Mouse (Mus musculus): ENCODE results near the gene Heatr5a.

- TF ChIP-seq POLR2A (IDR thresholded peaks at IDR 0.05; ENCODE audit: extremely low read depth, insufficient read depth, low read length) (no peak), CTCF (IDR thresholded peaks at IDR 0.05; ENCODE audit: extremely low read depth, insufficient read depth, low read length) (no peak)
Observed at GRCm38 (mm10) chr12:51937938-51938337, 33.2 kb downstream of the Heatr5a start.
